Mouse (Mus musculus) MEL-GATA-1-ER (cell line): ENCODE results near the gene Klhl41.
A peak's percentile ranks its signal among the peaks of the same experiment; 100 is the strongest.
"Not testable (repeated sequence)": the region's sequence is repeated elsewhere in the genome, so short reads cannot be mapped to it uniquely, and the experiment has no call there.

Source experiments
- DNase-seq: peaks from one replicate; pipeline ENCODE4 v3.0.0-alpha.2; 2012; ENCODE audit warnings: low read depth; ENCODE audit errors: extremely low read depth

The Klhl41 gene

GRCm38 (mm10) chr2:69669853-69670252, at the start of gene Klhl41:
Gene Klhl41, plus strand, starts transcription at chr2:69670120.
- no peak for DNase-seq

- no peak for DNase-seq
Measured at GRCm38 (mm10) chr2:69629215-69629614, 40.7 kb upstream of the Klhl41 start.

- no peak for DNase-seq
Measured at GRCm38 (mm10) chr2:69629914-69630313, 40.0 kb upstream of the Klhl41 start.

GRCm38 (mm10) chr2:69630792-69631191, 39.1 kb upstream of the Klhl41 start:
- no peak for DNase-seq

- no peak for DNase-seq
Measured at GRCm38 (mm10) chr2:69631449-69631848, 38.5 kb upstream of the Klhl41 start.

GRCm38 (mm10) chr2:69635064-69635701, 34.7 kb upstream of the Klhl41 start:
- peak; percentile 45 for DNase-seq

- peak; percentile 62 for DNase-seq
Measured at GRCm38 (mm10) chr2:69635807-69636206, 34.1 kb upstream of the Klhl41 start.

- DNase-seq = not testable (repeated sequence)
Measured at GRCm38 (mm10) chr2:69637989-69638388, 31.9 kb upstream of the Klhl41 start.

- no peak for DNase-seq
Measured at GRCm38 (mm10) chr2:69640100-69640499, 29.8 kb upstream of the Klhl41 start.

GRCm38 (mm10) chr2:69644968-69645617, 24.8 kb upstream of the Klhl41 start:
- DNase-seq = no peak

- peak; percentile 75 for DNase-seq
Measured at GRCm38 (mm10) chr2:69646726-69647490, 23.0 kb upstream of the Klhl41 start, which contains the start of gene Bbs5. Gene Bbs5, plus strand, starts transcription at chr2:69647171.

GRCm38 (mm10) chr2:69649716-69650115, 20.2 kb upstream of the Klhl41 start:
- DNase-seq = no peak

GRCm38 (mm10) chr2:69659326-69659725, 10.6 kb upstream of the Klhl41 start:
- DNase-seq = no peak

GRCm38 (mm10) chr2:69663827-69664476, 6.0 kb upstream of the Klhl41 start:
- no peak for DNase-seq

- no peak for DNase-seq
Measured at GRCm38 (mm10) chr2:69667656-69668055, 2.3 kb upstream of the Klhl41 start.

- DNase-seq = no peak
Measured at GRCm38 (mm10) chr2:69668414-69668813, 1.5 kb upstream of the Klhl41 start.

GRCm38 (mm10) chr2:69673723-69674122, 3.8 kb downstream of the Klhl41 start:
- DNase-seq = no peak

- no peak for DNase-seq
Measured at GRCm38 (mm10) chr2:69675266-69675665, 5.3 kb downstream of the Klhl41 start.

- DNase-seq = no peak
Measured at GRCm38 (mm10) chr2:69676713-69677112, 6.8 kb downstream of the Klhl41 start.

GRCm38 (mm10) chr2:69677215-69677614, 7.3 kb downstream of the Klhl41 start:
- not testable (repeated sequence) for DNase-seq

- no peak for DNase-seq
Measured at GRCm38 (mm10) chr2:69679990-69680389, 10.1 kb downstream of the Klhl41 start.

GRCm38 (mm10) chr2:69681931-69682330, 12.0 kb downstream of the Klhl41 start:
- no peak for DNase-seq
